Mouse (Mus musculus): ENCODE results near the gene Sqstm1. TPM values are rescaled to one million over a fixed set of nuclear protein-coding genes. Genes with fewer than 3 reads are reported as not detected.

The Sqstm1 gene
- polyA plus RNA-seq, 1 experiment, result 414 TPM

- no peak overlapping the region for H3K4me3 ChIP-seq (ENCODE audit: insufficient read depth, low read length)
- no peak for TF ChIP-seq CTCF (IDR thresholded peaks at IDR 0.05; ENCODE audit: extremely low read depth, insufficient read depth, low read length)
- TF ChIP-seq POLR2A (IDR thresholded peaks at IDR 0.05; ENCODE audit: extremely low read depth, insufficient read depth, low read length), result no peak; the same call in 1 of the 2 replicates
- H3K4me1 ChIP-seq (ENCODE audit: control insufficient read depth, insufficient read depth, low read length), result peaks cover 9% of the 10 kb centered on the region
- H3K27ac ChIP-seq (ENCODE audit: insufficient read depth, low read length), result peak overlapping the region; percentile 57
Measured at GRCm38 (mm10) chr11:50212848-50213758, 2.5 kb upstream of the Sqstm1 start.

GRCm38 (mm10) chr11:50212060-50212739 lies 1.6 kb upstream of the Sqstm1 start:
- TF ChIP-seq CTCF (IDR thresholded peaks at IDR 0.05; ENCODE audit: extremely low read depth, insufficient read depth, low read length) (no peak), POLR2A (IDR thresholded peaks at IDR 0.05; ENCODE audit: extremely low read depth, insufficient read depth, low read length) (no peak)
- Histone ChIP-seq H3K4me1 (ENCODE audit: control insufficient read depth, insufficient read depth, low read length) (peaks cover 11% of the 10 kb centered on the region), H3K4me3 (ENCODE audit: insufficient read depth, low read length) (no peak overlapping the region), H3K27ac (ENCODE audit: insufficient read depth, low read length) (no peak overlapping the region; the same call in 1 of the 2 replicates)

GRCm38 (mm10) chr11:50211322-50212059 lies 864 bp upstream of the Sqstm1 start:
- H3K4me3 ChIP-seq (ENCODE audit: insufficient read depth, low read length), result peak overlapping the region; percentile 82
- TF ChIP-seq CTCF (IDR thresholded peaks at IDR 0.05; ENCODE audit: extremely low read depth, insufficient read depth, low read length), result no peak
- no peak for TF ChIP-seq POLR2A (IDR thresholded peaks at IDR 0.05; ENCODE audit: extremely low read depth, insufficient read depth, low read length)
- H3K27ac ChIP-seq (ENCODE audit: insufficient read depth, low read length), result peak overlapping the region; percentile 98; the same call in 1 of the 2 replicates
- peaks cover 11% of the 10 kb centered on the region for H3K4me1 ChIP-seq (ENCODE audit: control insufficient read depth, insufficient read depth, low read length)

GRCm38 (mm10) chr11:50210101-50210504 lies 524 bp downstream of the Sqstm1 start:
- peak overlapping the region; percentile 82 for H3K4me3 ChIP-seq (ENCODE audit: insufficient read depth, low read length)
- TF ChIP-seq POLR2A (IDR thresholded peaks at IDR 0.05; ENCODE audit: extremely low read depth, insufficient read depth, low read length) (peak; percentile 35; the same call in 1 of the 2 replicates), CTCF (IDR thresholded peaks at IDR 0.05; ENCODE audit: extremely low read depth, insufficient read depth, low read length) (no peak)
- peaks cover 11% of the 10 kb centered on the region for H3K4me1 ChIP-seq (ENCODE audit: control insufficient read depth, insufficient read depth, low read length)
- H3K27ac ChIP-seq (ENCODE audit: insufficient read depth, low read length), result peak overlapping the region; percentile 98

GRCm38 (mm10) chr11:50208039-50208438 lies 2.6 kb downstream of the Sqstm1 start:
- H3K27ac ChIP-seq (ENCODE audit: insufficient read depth, low read length), result no peak overlapping the region
- TF ChIP-seq CTCF (IDR thresholded peaks at IDR 0.05; ENCODE audit: extremely low read depth, insufficient read depth, low read length) (no peak), POLR2A (IDR thresholded peaks at IDR 0.05; ENCODE audit: extremely low read depth, insufficient read depth, low read length) (no peak)
- 0 out of 2 replicates have a peak overlapping the region, but pooled peaks have one; percentile 8 for H3K4me3 ChIP-seq (ENCODE audit: insufficient read depth, low read length)
- H3K4me1 ChIP-seq (ENCODE audit: control insufficient read depth, insufficient read depth, low read length), result peaks cover 8% of the 10 kb centered on the region

- Histone ChIP-seq H3K4me1 (ENCODE audit: control insufficient read depth, insufficient read depth, low read length) (peaks cover 8% of the 10 kb centered on the region), H3K27ac (ENCODE audit: insufficient read depth, low read length) (no peak overlapping the region), H3K4me3 (ENCODE audit: insufficient read depth, low read length) (no peak overlapping the region)
- TF ChIP-seq POLR2A (IDR thresholded peaks at IDR 0.05; ENCODE audit: extremely low read depth, insufficient read depth, low read length), result no peak
Measured at GRCm38 (mm10) chr11:50207344-50207743, 3.3 kb downstream of the Sqstm1 start.

- Histone ChIP-seq H3K27ac (ENCODE audit: insufficient read depth, low read length) (no peak overlapping the region), H3K4me1 (ENCODE audit: control insufficient read depth, insufficient read depth, low read length) (peaks cover 8% of the 10 kb centered on the region), H3K4me3 (ENCODE audit: insufficient read depth, low read length) (no peak overlapping the region)
- no peak for TF ChIP-seq POLR2A (IDR thresholded peaks at IDR 0.05; ENCODE audit: extremely low read depth, insufficient read depth, low read length)
Measured at GRCm38 (mm10) chr11:50206037-50206436, 4.6 kb downstream of the Sqstm1 start.

GRCm38 (mm10) chr11:50205434-50205833 lies 5.2 kb downstream of the Sqstm1 start:
- Histone ChIP-seq H3K27ac (ENCODE audit: insufficient read depth, low read length) (no peak overlapping the region), H3K4me3 (ENCODE audit: insufficient read depth, low read length) (no peak overlapping the region), H3K4me1 (ENCODE audit: control insufficient read depth, insufficient read depth, low read length) (peaks cover 7% of the 10 kb centered on the region)
- TF ChIP-seq CTCF (IDR thresholded peaks at IDR 0.05; ENCODE audit: extremely low read depth, insufficient read depth, low read length), result no peak
- no peak for TF ChIP-seq POLR2A (IDR thresholded peaks at IDR 0.05; ENCODE audit: extremely low read depth, insufficient read depth, low read length)

GRCm38 (mm10) chr11:50203302-50203827 lies 7.3 kb downstream of the Sqstm1 start:
- Histone ChIP-seq H3K4me1 (ENCODE audit: control insufficient read depth, insufficient read depth, low read length) (peaks cover 3% of the 10 kb centered on the region), H3K4me3 (ENCODE audit: insufficient read depth, low read length) (no peak overlapping the region), H3K27ac (ENCODE audit: insufficient read depth, low read length) (no peak overlapping the region)
- no peak for TF ChIP-seq POLR2A (IDR thresholded peaks at IDR 0.05; ENCODE audit: extremely low read depth, insufficient read depth, low read length)
- no peak for TF ChIP-seq CTCF (IDR thresholded peaks at IDR 0.05; ENCODE audit: extremely low read depth, insufficient read depth, low read length)

Data from cortical plate, adult 2 months (tissue).